Mouse (Mus musculus) common myeloid progenitor, adult 5-6 weeks (primary cell): Measurements from ENCODE around the gene Cdk14. TPM values are rescaled to one million over a fixed set of nuclear protein-coding genes. Genes with fewer than 3 reads are reported as not detected.

Experiments
- ATAC-seq: replicated peaks from 2 replicates; pipeline ENCODE4 v1.8.0; 2016; ENCODE audit warnings: low read depth, mild to moderate bottlenecking, moderate TSS enrichment, inconsistent platforms; ENCODE audit not compliant: poor library complexity, severe bottlenecking
- total RNA-seq: library from RNA; stranded (forward); fragments of 200-1000, 187-1606 nt; gene quantifications from 2 replicates; pipeline ENCODE4 v1.2.3, GENCODE M21; 2017

The Cdk14 gene
- total RNA-seq, 1 experiment from 2014 or later: 1.6 TPM

GRCm38 (mm10) chr5:5018959-5019358, 401.2 kb downstream of the Cdk14 start:
- no peak for ATAC-seq

GRCm38 (mm10) chr5:5018242-5018641, 401.9 kb downstream of the Cdk14 start:
- ATAC-seq: no peak

GRCm38 (mm10) chr5:5013783-5014182, 406.3 kb downstream of the Cdk14 start:
- no peak for ATAC-seq

- ATAC-seq: no peak
These were observed 407.4 kb downstream of the Cdk14 start for GRCm38 (mm10) chr5:5012521-5013346.

GRCm38 (mm10) chr5:5008153-5008745, 411.9 kb downstream of the Cdk14 start:
- ATAC-seq: no peak

- ATAC-seq: no peak
These were observed 412.5 kb downstream of the Cdk14 start for GRCm38 (mm10) chr5:5007489-5008152.

- ATAC-seq: no peak
These were observed 414.5 kb downstream of the Cdk14 start for GRCm38 (mm10) chr5:5005633-5006032.

GRCm38 (mm10) chr5:5004740-5005139, 415.4 kb downstream of the Cdk14 start:
- ATAC-seq: no peak

- ATAC-seq: no peak
These were observed 426.9 kb downstream of the Cdk14 start for GRCm38 (mm10) chr5:4993192-4993601.

GRCm38 (mm10) chr5:4991023-4991422, 429.1 kb downstream of the Cdk14 start:
- no peak for ATAC-seq

- no peak for ATAC-seq
These were observed 429.9 kb downstream of the Cdk14 start for GRCm38 (mm10) chr5:4990237-4990636.

- ATAC-seq: no peak
These were observed 433.9 kb downstream of the Cdk14 start for GRCm38 (mm10) chr5:4986181-4986580.

GRCm38 (mm10) chr5:4979551-4979950, 440.6 kb downstream of the Cdk14 start:
- ATAC-seq: no peak

GRCm38 (mm10) chr5:4973408-4973807, 446.7 kb downstream of the Cdk14 start:
- no peak for ATAC-seq

GRCm38 (mm10) chr5:4962063-4962610, 458.0 kb downstream of the Cdk14 start:
- peak; percentile 95 for ATAC-seq

GRCm38 (mm10) chr5:4961636-4962035, 458.5 kb downstream of the Cdk14 start:
- peak; percentile 36 for ATAC-seq

- no peak for ATAC-seq
These were observed 460.7 kb downstream of the Cdk14 start for GRCm38 (mm10) chr5:4959446-4959845.

- no peak for ATAC-seq
These were observed 464.1 kb downstream of the Cdk14 start for GRCm38 (mm10) chr5:4955993-4956392.

GRCm38 (mm10) chr5:4955392-4955791, 464.7 kb downstream of the Cdk14 start:
- no peak for ATAC-seq

- ATAC-seq: no peak
These were observed 470.7 kb downstream of the Cdk14 start for GRCm38 (mm10) chr5:4949433-4949832.
